Mouse (Mus musculus) skeletal muscle tissue, adult 2 months (tissue): ENCODE results near the gene Snx18.

Source experiments
- DNase-seq: peaks from one replicate; pipeline ENCODE4 v3.0.0-alpha.2; 2012; ENCODE audit warnings: low read depth, low spot score

The Snx18 gene

GRCm38 (mm10) chr13:113617891-113618823 lies at the start of gene Snx18:
TSS of gene Snx18 (minus strand) at chr13:113618564.
- peak; percentile 92 for DNase-seq

GRCm38 (mm10) chr13:113663883-113664282 lies 45.5 kb upstream of the Snx18 start:
- DNase-seq = no peak

GRCm38 (mm10) chr13:113663151-113663779 lies 44.9 kb upstream of the Snx18 start, which contains the start of gene Hspb3:
TSS of gene Hspb3 (minus strand) at chr13:113663676.
- peak; percentile 86 for DNase-seq

- DNase-seq = peak; percentile 87
Observed at GRCm38 (mm10) chr13:113661826-113662271, 43.5 kb upstream of the Snx18 start.

- DNase-seq = peak; percentile 77
Observed at GRCm38 (mm10) chr13:113660576-113661310, 42.4 kb upstream of the Snx18 start.

GRCm38 (mm10) chr13:113657204-113657603 lies 38.8 kb upstream of the Snx18 start:
- peak; percentile 57 for DNase-seq

GRCm38 (mm10) chr13:113656639-113657038 lies 38.3 kb upstream of the Snx18 start:
- DNase-seq = peak; percentile 61

GRCm38 (mm10) chr13:113655511-113655910 lies 37.1 kb upstream of the Snx18 start:
- DNase-seq = no peak

GRCm38 (mm10) chr13:113640944-113641597 lies 22.7 kb upstream of the Snx18 start:
- peak; percentile 28 for DNase-seq

- peak; percentile 15 for DNase-seq
Observed at GRCm38 (mm10) chr13:113638914-113639313, 20.6 kb upstream of the Snx18 start.

GRCm38 (mm10) chr13:113635799-113636222 lies 17.4 kb upstream of the Snx18 start:
- no peak for DNase-seq

GRCm38 (mm10) chr13:113634732-113635481 lies 16.5 kb upstream of the Snx18 start:
- DNase-seq = no peak

- no peak for DNase-seq
Observed at GRCm38 (mm10) chr13:113632506-113632905, 14.1 kb upstream of the Snx18 start.

GRCm38 (mm10) chr13:113627601-113628000 lies 9.2 kb upstream of the Snx18 start:
- no peak for DNase-seq

GRCm38 (mm10) chr13:113622865-113623255 lies 4.5 kb upstream of the Snx18 start:
- DNase-seq = no peak

- DNase-seq = no peak
Observed at GRCm38 (mm10) chr13:113622122-113622864, 3.9 kb upstream of the Snx18 start.

- no peak for DNase-seq
Observed at GRCm38 (mm10) chr13:113619003-113619402, 639 bp upstream of the Snx18 start.

- DNase-seq = no peak
Observed at GRCm38 (mm10) chr13:113617338-113617890, 950 bp downstream of the Snx18 start.

- no peak for DNase-seq
Observed at GRCm38 (mm10) chr13:113616751-113617337, 1.5 kb downstream of the Snx18 start.
